Comparison of ENCODE assay signal across 12 mouse cellular contexts in the genomic region with DNA sequence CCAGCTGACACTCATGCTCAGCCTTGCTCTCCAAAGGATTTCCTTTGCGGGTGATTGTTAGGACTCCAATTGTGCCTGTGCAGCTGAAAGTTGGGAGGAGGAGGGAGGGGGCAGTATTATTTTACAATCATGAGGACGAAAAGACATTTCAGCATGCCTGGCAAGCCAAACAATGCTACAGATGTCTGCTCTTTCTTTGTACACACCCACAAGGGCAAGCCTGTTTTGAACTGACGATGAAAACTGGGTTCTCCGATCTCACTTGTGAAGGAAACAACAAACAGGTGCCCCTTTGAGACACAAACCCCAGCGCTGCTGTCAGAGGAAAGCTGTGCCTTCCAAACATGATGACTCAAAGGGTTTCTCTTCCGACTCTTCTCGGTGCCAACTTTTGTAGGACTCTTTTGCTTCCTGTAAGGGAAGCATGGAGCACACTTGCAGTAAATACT.
DNase-seq lines count a peak whose midpoint lies in the region; ATAC-seq and TF ChIP-seq lines count a peak whose summit lies in the region.
"Had no signal": no experiment of that assay in that cellular context is flagged by ENCODE, and none has a peak within 500 bp of the region (broad histone marks: within the 10 kb centered on the region; RNA-seq: fewer than 3 reads in every experiment).

No protein-coding gene starts in this region.

- peaks cover 2% of the 10 kb centered on the region; the same call in 1 of the 2 replicates for H3K36me3 ChIP-seq in heart, embryonic 13.5 days
- H3K36me3 ChIP-seq in heart, embryonic 10.5 days, result peaks cover 3% of the 10 kb centered on the region; the same call in 1 of the 2 replicates
- H3K36me3 ChIP-seq in C2C12 (ENCODE audit: control insufficient read depth, insufficient read depth), result peaks cover 49% of the 10 kb centered on the region
- no peaks in the 10 kb centered on the region for H3K36me3 ChIP-seq in liver, embryonic 12.5 days

- peaks cover 40% of the 10 kb centered on the region for H3K4me1 ChIP-seq in heart, embryonic 13.5 days
- peaks cover 21% of the 10 kb centered on the region; the same call in 1 of the 2 replicates for H3K4me1 ChIP-seq in heart, embryonic 10.5 days
- peaks cover 5% of the 10 kb centered on the region for H3K4me1 ChIP-seq in liver, embryonic 12.5 days

- no peaks in the 10 kb centered on the region for H3K27me3 ChIP-seq in heart, embryonic 13.5 days (replicated peaks)
- H3K27me3 ChIP-seq in heart, embryonic 10.5 days (ENCODE audit: insufficient read depth, poor library complexity, severe bottlenecking), result no peaks in the 10 kb centered on the region
- no peaks in the 10 kb centered on the region for H3K27me3 ChIP-seq in C2C12 (ENCODE audit: control insufficient read depth, insufficient read depth, insufficient read length)
- no peaks in the 10 kb centered on the region for H3K27me3 ChIP-seq in liver, embryonic 12.5 days (replicated peaks)
- H3K27me3 ChIP-seq: midbrain, embryonic 12.5 days had no signal

- no peak overlapping the region for H3K9ac ChIP-seq in heart, embryonic 13.5 days
- no peak overlapping the region for H3K9ac ChIP-seq in liver, embryonic 12.5 days
- H3K9ac ChIP-seq: midbrain, embryonic 12.5 days had no signal

- intact Hi-C loops in left cerebral cortex, postnatal 36 days (cut with DNase I), result no loop called here

- no peak overlapping the region for H3K4me3 ChIP-seq in heart, embryonic 13.5 days
- no peak overlapping the region for H3K4me3 ChIP-seq in heart, embryonic 10.5 days
- H3K4me3 ChIP-seq in layer of hippocampus, adult 2 months, result no peak overlapping the region
- H3K4me3 ChIP-seq in C2C12 (ENCODE audit: insufficient read depth, poor library complexity, severe bottlenecking), result no peak overlapping the region
- no peak overlapping the region for H3K4me3 ChIP-seq in liver, embryonic 12.5 days
- H3K4me3 ChIP-seq: midbrain, embryonic 12.5 days had no signal

- TF ChIP-seq POLR2A in brain, embryonic 14.5 days (IDR thresholded peaks at IDR 0.05; ENCODE audit: borderline replicate concordance, extremely low read depth, insufficient read depth, insufficient read length, poor library complexity, severe bottlenecking), result no peak

- WGBS in heart, embryonic 13.5 days, result 52% methylated on average over 7 of the region's 7 CpGs
- 59% methylated on average over 7 of the region's 7 CpGs for WGBS in heart, embryonic 10.5 days
- WGBS in liver, embryonic 12.5 days (ENCODE audit: insufficient replicate concordance), result 48% methylated on average over 7 of the region's 7 CpGs

- H3K27ac ChIP-seq in heart, embryonic 13.5 days (replicated peaks), result peak overlapping the region; percentile 46
- no peak overlapping the region for H3K27ac ChIP-seq in heart, embryonic 10.5 days
- peak overlapping the region; percentile 36; the same call in 1 of the 2 replicates for H3K27ac ChIP-seq in layer of hippocampus, adult 2 months
- no peak overlapping the region for H3K27ac ChIP-seq in liver, embryonic 12.5 days
- H3K27ac ChIP-seq: midbrain, embryonic 12.5 days; stomach, postnatal 0 days had no signal

- no peak overlapping the region for H3ac ChIP-seq in C2C12 (ENCODE audit: control insufficient read depth, insufficient read length, low read depth)

- ATAC-seq in heart, embryonic 13.5 days (ENCODE audit: extremely low read depth, insufficient number of reproducible peaks, low FRiP score, low TSS enrichment), result no peak
- no peak for ATAC-seq in liver, embryonic 12.5 days

- H3K79me2 ChIP-seq in C2C12 (ENCODE audit: control insufficient read depth, insufficient read depth), result peaks cover 85% of the 10 kb centered on the region

- DNase-seq in heart, embryonic 10.5 days (ENCODE audit: low spot score), result no peak
- DNase-seq in layer of hippocampus, adult 2 months (ENCODE audit: low spot score in 2 of 2), result peak in 1 of 2 experiments; percentile 26
- DNase-seq in layer of hippocampus, postnatal 25 days (ENCODE audit: extremely low spot score in 1 of 2, low spot score in 1 of 2), result no peak
- DNase-seq in brain, embryonic 14.5 days (ENCODE audit: low read depth), result peak; percentile 59
- DNase-seq in left cerebral cortex, postnatal 36 days (ENCODE audit: low spot score in 2 of 2), result no peak
- DNase-seq: cerebellum, adult 9-11 months had no signal

- H3K79me3 ChIP-seq in C2C12 (ENCODE audit: low read depth), result peaks cover 60% of the 10 kb centered on the region

- no peak for TF ChIP-seq CTCF in layer of hippocampus, adult 2 months (conservative IDR thresholded peaks at IDR 0.05)
- no peak for TF ChIP-seq CTCF in C2C12 (IDR thresholded peaks at IDR 0.05; ENCODE audit: control insufficient read depth, insufficient read depth, insufficient read length)
- no peak for TF ChIP-seq CTCF in brain, embryonic 14.5 days (IDR thresholded peaks at IDR 0.05; ENCODE audit: borderline replicate concordance, extremely low read depth, insufficient read depth, insufficient read length)

- no peak overlapping the region for H3K4me2 ChIP-seq in heart, embryonic 13.5 days
- H3K4me2 ChIP-seq in liver, embryonic 12.5 days, result no peak overlapping the region
- H3K4me2 ChIP-seq: liver, embryonic 11.5 days; midbrain, embryonic 12.5 days had no signal

- no peaks in the 10 kb centered on the region for H3K9me3 ChIP-seq in heart, embryonic 13.5 days
- H3K9me3 ChIP-seq in heart, embryonic 10.5 days, result no peaks in the 10 kb centered on the region
- no peaks in the 10 kb centered on the region for H3K9me3 ChIP-seq in liver, embryonic 12.5 days (replicated peaks)
- H3K9me3 ChIP-seq: midbrain, embryonic 12.5 days had no signal

TF ChIP-seq in C2C12, 6 proteins besides CTCF, POLR2A, EP300 and RAD21:
- TF ChIP-seq MYOD1 (IDR thresholded peaks at IDR 0.05; ENCODE audit: control insufficient read depth, insufficient read length, low read depth) (peak; percentile 18), MAX (IDR thresholded peaks at IDR 0.05) (no peak), MYOG (IDR thresholded peaks at IDR 0.05; ENCODE audit: control insufficient read depth, extremely low read depth, insufficient read length) (no peak), USF1 (IDR thresholded peaks at IDR 0.05; ENCODE audit: low read depth) (no peak), FOSL1 (IDR thresholded peaks at IDR 0.05; ENCODE audit: insufficient read depth, low read length, poor library complexity, severe bottlenecking) (no peak), CEBPB (IDR thresholded peaks at IDR 0.05; ENCODE audit: low read depth) (no peak)

Comparison
In these comparisons a context has a peak if more than half of its experiments do, and no peak if none do; other contexts are left out.
1. H3K27ac ChIP-seq: peak in heart, embryonic 13.5 days (single experiment) and layer of hippocampus, adult 2 months (single experiment); none in heart, embryonic 10.5 days (single experiment) and liver, embryonic 12.5 days (single experiment).